Mouse (Mus musculus): Measurements from ENCODE around the gene Rbm20. TPM values are rescaled to one million over a fixed set of nuclear protein-coding genes. Genes with fewer than 3 reads are reported as not detected.

Gene Rbm20
- 0.63 and 0.79 TPM in 2 replicates for polyA plus RNA-seq (2015; fragmentation: Nextera tagmentation; extraction: Ambion mirVana)

GRCm38 (mm10) chr19:53676718-53677634 is at the start of gene Rbm20:
Gene Rbm20, plus strand, starts transcription at chr19:53677306.

DNA sequence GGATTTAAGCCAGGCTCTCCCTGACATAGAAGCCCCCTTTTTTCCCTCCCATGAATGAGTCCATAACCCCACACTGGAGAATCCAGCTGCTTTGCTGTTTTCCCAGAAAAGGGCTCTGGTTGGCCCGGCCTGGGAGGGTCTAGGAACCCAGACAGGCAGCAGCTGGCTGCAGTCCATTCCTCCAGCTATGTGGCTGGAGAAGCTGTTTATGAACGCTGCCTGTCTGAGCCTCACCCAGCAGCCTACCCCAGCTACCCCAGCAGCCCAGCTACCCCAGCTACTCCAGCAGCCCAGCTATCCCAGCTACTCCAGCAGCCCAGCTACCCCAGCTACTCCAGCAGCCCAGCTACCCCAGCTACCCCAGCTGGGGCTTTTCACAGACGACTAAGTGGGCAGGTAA is 215.0 kb downstream of the Rbm20 start, which contains the start of gene Pdcd4:
Gene Pdcd4 (plus strand): TSS at position 171 of the 400 bp plus-strand sequence.

Other genes starting within 250 kb of the Rbm20 start
- gene Dusp5, start 148.2 kb upstream of the Rbm20 start, polyA plus RNA-seq (2015; fragmentation: Nextera tagmentation; extraction: Ambion mirVana): 4.2 and 6.7 TPM in 2 replicates
- 156 and 221 TPM in 2 replicates for gene Nutf2-ps1, start 88.2 kb upstream of the Rbm20 start, polyA plus RNA-seq (2015; fragmentation: Nextera tagmentation; extraction: Ambion mirVana)
- 31.9 and 34.5 TPM in 2 replicates for gene Smc3, start 76.9 kb upstream of the Rbm20 start, polyA plus RNA-seq (2015; fragmentation: Nextera tagmentation; extraction: Ambion mirVana)
- gene Pdcd4, start 214.9 kb downstream of the Rbm20 start, polyA plus RNA-seq (2015; fragmentation: Nextera tagmentation; extraction: Ambion mirVana): 85.1 and 119 TPM in 2 replicates